Mouse (Mus musculus): ENCODE measurements at regions not wholly inside any gene's neighbourhood (a gene's known extent, or its start where the extent isn't known, plus 50 kb on each side); places are given as distances from the start of the nearest gene placed in this dataset.

- no peak overlapping the region for H3K27ac ChIP-seq (ENCODE audit: insufficient read depth, low read depth, low read length)
- H3K36me3 ChIP-seq (ENCODE audit: control insufficient read depth, insufficient read depth, low read length): no peaks in the 10 kb centered on the region
- H3K4me1 ChIP-seq (ENCODE audit: control insufficient read depth, insufficient read depth, low read length): no peaks in the 10 kb centered on the region
- H3K4me3 ChIP-seq (ENCODE audit: insufficient read depth, low read depth, low read length): no peak overlapping the region
- no peak for DNase-seq
- no peaks in the 10 kb centered on the region for H3K27me3 ChIP-seq (replicated peaks; ENCODE audit: control insufficient read depth, insufficient read depth, low read length)
- TF ChIP-seq POLR2A (IDR thresholded peaks at IDR 0.05; ENCODE audit: low read depth, low read length) (no peak), CTCF (conservative IDR thresholded peaks at IDR 0.05; ENCODE audit: insufficient read depth, insufficient read length, low read depth, low read length) (no peak)
- 91% methylated on average over 1 of the region's 1 CpGs for WGBS
These were observed 137.7 kb upstream of the Adamts16 start for GRCm38 (mm10) chr13:70979344-70979743.

GRCm38 (mm10) chr13:70978547-70979307 lies 137.1 kb upstream of the Adamts16 start:
- DNase-seq: no peak
- no peaks in the 10 kb centered on the region for H3K4me1 ChIP-seq (ENCODE audit: control insufficient read depth, insufficient read depth, low read length)
- no peak overlapping the region for H3K27ac ChIP-seq (ENCODE audit: insufficient read depth, low read depth, low read length)
- TF ChIP-seq POLR2A (IDR thresholded peaks at IDR 0.05; ENCODE audit: low read depth, low read length) (no peak), CTCF (conservative IDR thresholded peaks at IDR 0.05; ENCODE audit: insufficient read depth, insufficient read length, low read depth, low read length) (no peak)
- WGBS: 94% methylated on average over 4 of the region's 5 CpGs
- H3K4me3 ChIP-seq (ENCODE audit: insufficient read depth, low read depth, low read length): no peak overlapping the region
- no peaks in the 10 kb centered on the region for H3K36me3 ChIP-seq (ENCODE audit: control insufficient read depth, insufficient read depth, low read length)
- no peaks in the 10 kb centered on the region for H3K27me3 ChIP-seq (replicated peaks; ENCODE audit: control insufficient read depth, insufficient read depth, low read length)

- Histone ChIP-seq H3K4me3 (ENCODE audit: insufficient read depth, low read depth, low read length) (no peak overlapping the region), H3K27me3 (replicated peaks; ENCODE audit: control insufficient read depth, insufficient read depth, low read length) (no peaks in the 10 kb centered on the region; the same call in 1 of the 2 replicates), H3K27ac (ENCODE audit: insufficient read depth, low read depth, low read length) (no peak overlapping the region), H3K4me1 (ENCODE audit: control insufficient read depth, insufficient read depth, low read length) (no peaks in the 10 kb centered on the region), H3K36me3 (ENCODE audit: control insufficient read depth, insufficient read depth, low read length) (no peaks in the 10 kb centered on the region)
- DNase-seq: no peak
- 57% methylated on average over 9 of the region's 9 CpGs for WGBS
- no peak for TF ChIP-seq POLR2A (IDR thresholded peaks at IDR 0.05; ENCODE audit: low read depth, low read length)
- TF ChIP-seq CTCF (conservative IDR thresholded peaks at IDR 0.05; ENCODE audit: insufficient read depth, insufficient read length, low read depth, low read length): no peak
These were observed 128.0 kb upstream of the Adamts16 start for GRCm38 (mm10) chr13:70969596-70969995.

- DNase-seq: peak; percentile 1
- H3K36me3 ChIP-seq (ENCODE audit: control insufficient read depth, insufficient read depth, low read length): no peaks in the 10 kb centered on the region
- H3K4me3 ChIP-seq (ENCODE audit: insufficient read depth, low read depth, low read length): no peak overlapping the region
- TF ChIP-seq CTCF (conservative IDR thresholded peaks at IDR 0.05; ENCODE audit: insufficient read depth, insufficient read length, low read depth, low read length) (no peak), POLR2A (IDR thresholded peaks at IDR 0.05; ENCODE audit: low read depth, low read length) (no peak)
- no peaks in the 10 kb centered on the region for H3K27me3 ChIP-seq (replicated peaks; ENCODE audit: control insufficient read depth, insufficient read depth, low read length)
- 65% methylated on average over 3 of the region's 3 CpGs for WGBS
- H3K4me1 ChIP-seq (ENCODE audit: control insufficient read depth, insufficient read depth, low read length): no peaks in the 10 kb centered on the region
- no peak overlapping the region for H3K27ac ChIP-seq (ENCODE audit: insufficient read depth, low read depth, low read length)
These were observed 126.2 kb upstream of the Adamts16 start for GRCm38 (mm10) chr13:70967781-70968180.

GRCm38 (mm10) chr13:70963384-70963783 lies 121.8 kb upstream of the Adamts16 start:
- H3K27ac ChIP-seq (ENCODE audit: insufficient read depth, low read depth, low read length): no peak overlapping the region
- no peak overlapping the region for H3K4me3 ChIP-seq (ENCODE audit: insufficient read depth, low read depth, low read length)
- WGBS: 82% methylated on average over 2 of the region's 2 CpGs
- TF ChIP-seq POLR2A (IDR thresholded peaks at IDR 0.05; ENCODE audit: low read depth, low read length) (no peak), CTCF (conservative IDR thresholded peaks at IDR 0.05; ENCODE audit: insufficient read depth, insufficient read length, low read depth, low read length) (peak; percentile 37)
- no peak for DNase-seq
- no peaks in the 10 kb centered on the region for H3K27me3 ChIP-seq (replicated peaks; ENCODE audit: control insufficient read depth, insufficient read depth, low read length)
- H3K36me3 ChIP-seq (ENCODE audit: control insufficient read depth, insufficient read depth, low read length): no peaks in the 10 kb centered on the region
- H3K4me1 ChIP-seq (ENCODE audit: control insufficient read depth, insufficient read depth, low read length): no peaks in the 10 kb centered on the region

GRCm38 (mm10) chr13:70934309-70935037 lies 92.9 kb upstream of the Adamts16 start:
- Histone ChIP-seq H3K4me3 (ENCODE audit: insufficient read depth, low read depth, low read length) (no peak overlapping the region), H3K27ac (ENCODE audit: insufficient read depth, low read depth, low read length) (no peak overlapping the region), H3K27me3 (replicated peaks; ENCODE audit: control insufficient read depth, insufficient read depth, low read length) (no peaks in the 10 kb centered on the region), H3K4me1 (ENCODE audit: control insufficient read depth, insufficient read depth, low read length) (no peaks in the 10 kb centered on the region), H3K36me3 (ENCODE audit: control insufficient read depth, insufficient read depth, low read length) (no peaks in the 10 kb centered on the region)
- TF ChIP-seq CTCF (conservative IDR thresholded peaks at IDR 0.05; ENCODE audit: insufficient read depth, insufficient read length, low read depth, low read length) (no peak), POLR2A (IDR thresholded peaks at IDR 0.05; ENCODE audit: low read depth, low read length) (no peak)
- DNase-seq: no peak
- 83% methylated on average over 7 of the region's 7 CpGs for WGBS

- DNase-seq: no peak
- H3K27me3 ChIP-seq (replicated peaks; ENCODE audit: control insufficient read depth, insufficient read depth, low read length): no peaks in the 10 kb centered on the region
- H3K4me3 ChIP-seq (ENCODE audit: insufficient read depth, low read depth, low read length): no peak overlapping the region
- no peak overlapping the region for H3K27ac ChIP-seq (ENCODE audit: insufficient read depth, low read depth, low read length)
- H3K36me3 ChIP-seq (ENCODE audit: control insufficient read depth, insufficient read depth, low read length): no peaks in the 10 kb centered on the region
- H3K4me1 ChIP-seq (ENCODE audit: control insufficient read depth, insufficient read depth, low read length): no peaks in the 10 kb centered on the region
- 90% methylated on average over 1 of the region's 1 CpGs for WGBS
- TF ChIP-seq POLR2A (IDR thresholded peaks at IDR 0.05; ENCODE audit: low read depth, low read length) (no peak), CTCF (conservative IDR thresholded peaks at IDR 0.05; ENCODE audit: insufficient read depth, insufficient read length, low read depth, low read length) (no peak)
These were observed 72.2 kb upstream of the Adamts16 start for GRCm38 (mm10) chr13:70913834-70914233.
